Mouse (Mus musculus) midbrain, embryonic 12.5 days (tissue): Measurements from ENCODE around the gene Uaca. TPM values are rescaled to one million over a fixed set of nuclear protein-coding genes. Genes with fewer than 3 reads are reported as not detected.

Source experiments
- ATAC-seq: fragments of 200-750 bp; cut with Nextera tagmentation; 2 replicates; pipeline ENCODE4 v1.8.0; 2017; ENCODE audit warnings: low read depth, moderate TSS enrichment, moderate library complexity; ENCODE audit not compliant: low FRiP score
- H3K27ac ChIP-seq: fragments of 300-500 bp; sonication (generic); replicated peaks from 2 replicates; pipeline ENCODE4 v1.5.1; 2016; ENCODE audit warnings: mild to moderate bottlenecking
- H3K27me3 ChIP-seq: fragments of 300-500 bp; sonication (generic); 2 replicates; pipeline ENCODE4 v1.6.1; 2016; ENCODE audit warnings: mild to moderate bottlenecking
- H3K36me3 ChIP-seq: fragments of 300-500 bp; sonication (generic); 2 replicates; pipeline ENCODE4 v1.6.1; 2016
- H3K4me1 ChIP-seq: fragments of 300-500 bp; sonication (generic); 2 replicates; pipeline ENCODE4 v1.6.1; 2016
- H3K4me2 ChIP-seq: fragments of 300-500 bp; sonication (generic); replicated peaks from 2 replicates; pipeline ENCODE4 v1.6.1; 2016; ENCODE audit warnings: mild to moderate bottlenecking, moderate library complexity
- H3K4me3 ChIP-seq: fragments of 300-500 bp; sonication (generic); 2 replicates; pipeline ENCODE4 v1.5.1; 2016; ENCODE audit warnings: mild to moderate bottlenecking
- H3K9ac ChIP-seq: fragments of 300-500 bp; sonication (generic); replicated peaks from 2 replicates; pipeline ENCODE4 v1.6.1; 2016; ENCODE audit warnings: mild to moderate bottlenecking, moderate library complexity
- H3K9me3 ChIP-seq: fragments of 300-500 bp; sonication (generic); 2 replicates; pipeline ENCODE4 v1.6.1; 2016; ENCODE audit warnings: mild to moderate bottlenecking
- WGBS: fragments of 180-500 bp; shearing (Covaris S2); methylation state at CpG from one replicate; pipeline ENCODE4 v1.1.7; 2016; 5-methylcytosine and 5-hydroxymethylcytosine counted together
- polyA plus RNA-seq: library from polyadenylated mRNA; unstranded; fragments of >200 nt; fragmentation: Nextera tagmentation; extraction: Ambion mirVana; gene quantifications from 2 replicates; pipeline ENCODE4 v1.2.1, GENCODE M21; 2016

The Uaca gene
- polyA plus RNA-seq, 1 experiment from 2014 or later: 42.1 TPM

DNA sequence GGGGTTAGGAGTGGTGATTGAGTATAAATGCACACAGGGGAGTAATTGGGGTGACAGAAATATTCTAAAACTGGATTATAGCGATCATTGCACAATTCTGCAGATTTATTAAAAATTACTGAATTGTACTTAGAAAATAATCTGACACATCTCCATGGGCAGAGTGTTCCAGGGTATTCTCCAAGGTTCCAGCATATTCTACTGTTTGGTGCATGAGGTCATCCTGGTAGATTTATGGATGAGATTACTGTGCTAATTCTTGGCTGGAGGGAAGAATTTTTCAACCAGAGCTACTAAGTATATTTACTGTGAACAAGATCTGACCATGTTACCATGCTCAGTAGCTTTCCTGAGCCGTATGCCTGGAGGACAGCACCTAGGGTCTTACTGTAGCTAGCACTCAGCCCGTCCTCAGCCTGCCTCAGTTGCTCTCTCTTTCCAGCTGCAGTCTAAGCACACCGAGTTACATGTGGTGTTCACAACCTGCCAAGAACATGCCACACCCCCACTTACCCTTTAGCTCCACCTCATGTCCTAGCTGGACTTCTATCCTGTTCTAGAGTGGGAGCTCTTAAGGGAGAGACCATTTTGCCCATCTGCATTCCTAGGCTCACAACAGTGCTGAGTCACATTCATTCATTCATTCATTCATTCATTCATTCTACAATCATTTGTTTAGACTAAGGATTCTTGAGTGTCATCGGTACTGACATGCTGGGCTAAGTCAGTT is 104.1 kb downstream of the Uaca start:
- Histone ChIP-seq H3K27ac (no peak overlapping the region), H3K9me3 (no peaks in the 10 kb centered on the region), H3K4me1 (peaks cover 20% of the 10 kb centered on the region), H3K36me3 (no peaks in the 10 kb centered on the region), H3K9ac (no peak overlapping the region), H3K4me3 (no peak overlapping the region), H3K27me3 (peaks cover 34% of the 10 kb centered on the region), H3K4me2 (no peak overlapping the region)
- 95% methylated on average over 5 of the region's 5 CpGs for WGBS
- ATAC-seq: no peak

DNA sequence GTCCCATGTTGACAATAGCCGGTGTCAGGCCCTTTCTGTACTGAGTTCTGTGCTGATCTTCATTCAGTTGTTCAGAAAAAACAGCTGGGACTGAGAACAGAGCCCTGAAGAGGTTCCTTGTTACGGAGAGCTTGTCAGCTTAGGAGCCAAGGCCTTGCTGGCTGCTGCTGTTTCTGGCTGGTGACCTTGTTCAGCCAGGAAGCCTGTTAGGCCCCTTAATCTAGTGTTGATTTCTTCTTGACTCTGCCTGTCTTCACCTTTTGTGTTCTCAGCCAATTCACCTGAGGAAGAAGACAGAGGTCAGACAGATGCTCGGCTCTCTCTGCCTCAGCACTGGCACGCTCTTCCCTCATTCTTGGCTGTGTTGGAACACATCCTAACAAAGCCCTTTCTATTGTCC is 104.9 kb downstream of the Uaca start:
- Histone ChIP-seq H3K4me3 (no peak overlapping the region), H3K27me3 (peaks cover 26% of the 10 kb centered on the region), H3K9ac (no peak overlapping the region), H3K4me1 (peaks cover 20% of the 10 kb centered on the region), H3K4me2 (no peak overlapping the region), H3K36me3 (no peaks in the 10 kb centered on the region), H3K27ac (no peak overlapping the region), H3K9me3 (no peaks in the 10 kb centered on the region)
- 37% methylated on average over 4 of the region's 4 CpGs for WGBS
- ATAC-seq: no peak

DNA sequence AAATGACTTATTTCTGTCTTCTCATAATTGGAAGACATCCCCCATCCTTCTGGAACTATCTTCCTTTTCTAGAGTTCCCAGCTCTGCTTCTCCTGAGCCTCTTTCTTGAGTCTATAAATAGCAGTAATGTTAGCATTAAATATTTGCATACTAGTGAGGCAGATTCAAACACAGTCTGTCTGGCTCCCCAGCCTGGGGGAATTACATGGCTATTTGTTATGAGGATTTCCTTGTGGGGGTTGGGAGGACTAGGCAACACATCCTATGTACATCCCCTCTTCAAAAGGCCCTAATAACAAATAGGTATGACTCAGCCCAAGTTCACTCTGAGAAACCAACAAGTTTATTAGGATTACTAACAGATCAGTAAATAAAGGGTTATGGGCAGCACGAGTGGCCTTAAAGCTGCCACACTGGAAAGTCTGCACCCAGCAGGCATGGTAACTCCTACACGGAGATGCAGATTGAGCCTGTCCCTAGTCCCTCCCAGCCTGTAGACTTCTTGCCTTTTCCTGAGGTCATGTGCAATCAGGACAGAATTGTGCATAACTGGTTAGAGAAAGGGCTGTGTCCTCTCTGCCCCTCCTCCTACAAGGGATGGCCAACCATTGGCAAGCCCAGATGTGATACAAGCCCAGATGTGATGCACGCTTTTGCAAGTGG is 105.6 kb downstream of the Uaca start:
- H3K4me3 ChIP-seq: no peak overlapping the region
- H3K9me3 ChIP-seq: no peaks in the 10 kb centered on the region
- H3K27ac ChIP-seq: no peak overlapping the region
- no peak overlapping the region for H3K4me2 ChIP-seq
- ATAC-seq: no peak
- H3K9ac ChIP-seq: no peak overlapping the region
- H3K27me3 ChIP-seq: peaks cover 19% of the 10 kb centered on the region; the same call in 1 of the 2 replicates
- peaks cover 20% of the 10 kb centered on the region for H3K4me1 ChIP-seq
- H3K36me3 ChIP-seq: no peaks in the 10 kb centered on the region
- WGBS: 74% methylated on average over 3 of the region's 3 CpGs

DNA sequence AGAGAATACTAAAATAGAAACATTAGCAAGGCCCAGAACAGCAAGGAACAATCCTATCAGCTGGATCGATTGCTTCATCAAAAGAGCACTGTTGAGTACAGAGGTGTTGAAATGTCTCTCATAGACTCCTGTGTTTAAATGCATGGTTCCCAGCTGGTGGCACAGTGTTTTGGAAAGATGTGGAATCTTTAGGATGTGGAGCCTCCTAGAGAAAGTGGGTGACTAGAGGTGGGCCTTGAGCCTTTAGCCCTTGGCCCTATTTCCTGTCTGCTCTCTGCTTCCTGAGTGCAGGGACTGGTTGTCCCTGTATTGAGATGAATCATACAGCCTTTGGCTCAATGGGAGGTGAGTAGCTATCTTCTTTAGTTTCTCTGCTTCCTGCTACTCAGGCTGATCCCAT is 117.9 kb downstream of the Uaca start:
- no peak overlapping the region for H3K4me3 ChIP-seq
- WGBS: 87% methylated on average over 1 of the region's 1 CpGs

DNA sequence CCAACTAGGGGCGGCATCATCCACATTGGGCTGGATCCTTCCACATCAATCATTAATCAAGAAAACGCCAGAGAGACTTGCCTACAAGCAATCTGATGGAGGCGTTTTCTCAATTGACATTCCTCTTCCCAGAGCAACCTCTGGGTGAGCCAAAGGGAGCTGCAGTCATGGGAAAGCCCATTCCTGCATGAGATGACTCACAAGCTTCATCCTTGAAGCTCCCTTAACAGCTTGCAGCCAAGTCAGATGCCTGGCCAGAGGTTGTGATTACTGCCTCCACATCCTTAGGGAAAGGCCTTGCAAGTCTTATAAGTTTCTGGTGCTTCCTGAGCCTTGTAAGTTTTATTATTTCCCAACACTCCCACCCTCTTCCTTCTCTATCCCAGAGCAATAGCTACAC is 119.3 kb downstream of the Uaca start:
- no peaks in the 10 kb centered on the region for H3K36me3 ChIP-seq
- H3K27ac ChIP-seq: no peak overlapping the region
- no peaks in the 10 kb centered on the region for H3K27me3 ChIP-seq
- no peak overlapping the region for H3K9ac ChIP-seq
- H3K4me2 ChIP-seq: no peak overlapping the region
- no peak for ATAC-seq
- no peak overlapping the region for H3K4me3 ChIP-seq
- 86% methylated on average over 3 of the region's 3 CpGs for WGBS
- H3K4me1 ChIP-seq: no peaks in the 10 kb centered on the region
- no peaks in the 10 kb centered on the region for H3K9me3 ChIP-seq

More for the DNA sequence above, 117.9 kb downstream of the Uaca start:
- Histone ChIP-seq H3K27me3 (no peaks in the 10 kb centered on the region), H3K9me3 (no peaks in the 10 kb centered on the region), H3K27ac (no peak overlapping the region), H3K9ac (no peak overlapping the region), H3K4me2 (no peak overlapping the region), H3K4me1 (no peaks in the 10 kb centered on the region), H3K36me3 (no peaks in the 10 kb centered on the region)
- ATAC-seq: no peak

DNA sequence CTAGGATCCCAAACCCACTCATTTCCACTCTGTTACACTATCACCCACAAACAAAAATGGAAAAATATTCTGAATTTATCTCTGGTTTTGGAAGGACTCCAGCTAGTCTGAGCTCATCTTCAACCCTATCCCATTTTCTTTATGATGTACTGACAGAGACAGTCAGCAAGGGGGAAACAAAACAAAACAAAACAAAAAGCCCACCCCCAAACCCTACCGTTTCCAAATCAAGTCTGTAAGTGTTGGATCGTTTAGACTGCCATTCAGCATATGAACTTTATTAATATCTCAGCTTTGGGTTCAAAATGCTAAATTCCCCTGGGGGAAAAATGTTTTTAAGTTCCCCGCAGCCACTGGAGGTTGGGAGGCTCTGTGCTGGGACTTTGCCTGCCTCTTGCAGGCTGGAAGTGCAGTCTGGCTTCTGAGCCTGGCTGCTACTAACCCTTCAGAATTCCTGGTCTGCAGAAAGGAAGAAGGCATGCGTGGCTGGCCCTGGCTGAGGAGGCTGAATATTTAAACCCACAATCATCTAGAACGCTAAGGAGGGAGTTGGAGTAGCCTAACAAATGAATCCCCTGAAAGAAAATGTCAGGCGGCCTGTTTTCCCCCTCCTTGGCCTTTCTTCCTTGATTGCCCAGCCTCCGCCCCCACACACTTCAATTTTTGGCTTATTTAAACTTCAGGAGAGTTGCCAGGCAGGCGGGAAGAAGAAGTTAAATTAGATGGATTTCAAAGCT is 125.8 kb downstream of the Uaca start:
- 57% methylated on average over 8 of the region's 8 CpGs for WGBS
- H3K9ac ChIP-seq: no peak overlapping the region
- H3K4me1 ChIP-seq: peaks cover 3% of the 10 kb centered on the region; the same call in 1 of the 2 replicates
- no peak for ATAC-seq
- no peak overlapping the region for H3K4me2 ChIP-seq
- no peak overlapping the region for H3K27ac ChIP-seq
- no peaks in the 10 kb centered on the region for H3K27me3 ChIP-seq
- H3K9me3 ChIP-seq: no peaks in the 10 kb centered on the region
- H3K4me3 ChIP-seq: no peak overlapping the region
- no peaks in the 10 kb centered on the region for H3K36me3 ChIP-seq

DNA sequence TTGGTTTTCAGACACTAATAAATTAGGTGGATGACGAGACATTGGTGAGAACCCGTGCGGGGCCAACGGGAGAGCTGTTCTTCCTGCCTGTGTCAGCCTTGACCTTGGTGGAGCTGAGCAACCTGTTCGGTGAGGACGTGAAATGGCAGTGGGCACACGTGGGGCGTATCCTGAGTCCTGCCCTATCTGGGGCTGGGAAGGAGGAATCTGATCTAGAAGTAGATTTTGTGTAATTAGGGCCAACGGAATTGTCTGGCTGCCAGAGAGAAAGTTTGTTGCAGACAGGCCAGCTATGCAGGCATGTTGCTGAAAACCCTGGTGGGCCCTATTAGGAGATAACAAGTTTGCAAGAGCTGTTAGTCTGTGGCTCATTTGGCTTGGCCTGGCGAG is 126.3 kb downstream of the Uaca start:
- no peak for ATAC-seq
- Histone ChIP-seq H3K4me2 (no peak overlapping the region), H3K27ac (no peak overlapping the region), H3K36me3 (no peaks in the 10 kb centered on the region), H3K4me1 (peaks cover 3% of the 10 kb centered on the region; the same call in 1 of the 2 replicates), H3K9me3 (no peaks in the 10 kb centered on the region), H3K27me3 (no peaks in the 10 kb centered on the region), H3K9ac (no peak overlapping the region), H3K4me3 (no peak overlapping the region)
- WGBS: 81% methylated on average over 10 of the region's 10 CpGs

DNA sequence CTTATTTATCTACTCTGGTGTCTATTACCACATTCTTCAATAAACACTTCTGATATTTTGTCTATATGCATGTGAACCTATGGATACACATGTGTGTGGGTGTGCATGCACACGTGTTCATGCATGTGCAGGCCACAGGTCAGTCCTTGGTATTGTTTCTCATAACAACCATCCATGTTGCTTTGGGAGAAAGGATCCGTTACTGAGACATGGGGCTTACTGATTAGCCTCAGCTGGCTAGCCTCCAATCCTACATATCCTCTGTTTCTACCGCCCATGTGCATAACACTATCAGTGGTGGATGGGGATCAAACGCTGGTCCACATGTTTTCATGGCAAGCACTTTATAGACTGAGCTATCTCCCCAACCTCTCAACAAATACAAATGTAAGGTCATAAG is 126.9 kb downstream of the Uaca start:
- Histone ChIP-seq H3K27me3 (no peaks in the 10 kb centered on the region), H3K9ac (no peak overlapping the region), H3K4me3 (no peak overlapping the region), H3K9me3 (no peaks in the 10 kb centered on the region), H3K4me1 (peaks cover 3% of the 10 kb centered on the region; the same call in 1 of the 2 replicates), H3K4me2 (no peak overlapping the region), H3K27ac (no peak overlapping the region), H3K36me3 (no peaks in the 10 kb centered on the region)
- WGBS: 89% methylated on average over 4 of the region's 4 CpGs
- no peak for ATAC-seq

DNA sequence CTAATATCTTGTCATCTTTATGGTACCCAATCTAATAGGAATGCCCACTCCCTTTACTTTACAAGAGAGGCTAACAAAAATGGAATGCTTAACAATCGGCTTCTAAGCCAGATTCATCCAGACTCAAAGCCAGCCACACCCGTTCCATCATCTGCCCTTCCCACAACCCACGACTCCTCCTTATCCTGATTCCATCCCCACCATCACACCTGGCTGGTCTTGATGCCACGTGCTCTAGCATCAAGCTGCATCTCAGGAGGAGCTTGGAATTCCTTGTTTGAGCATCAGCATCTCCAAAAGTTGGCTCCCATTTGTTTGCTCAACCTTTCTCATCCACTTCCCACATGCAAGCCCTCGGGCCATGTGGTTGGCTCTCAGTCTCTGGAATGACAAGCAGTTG is 127.5 kb downstream of the Uaca start:
- Histone ChIP-seq H3K4me3 (no peak overlapping the region), H3K27ac (no peak overlapping the region), H3K9ac (no peak overlapping the region), H3K4me2 (no peak overlapping the region), H3K27me3 (no peaks in the 10 kb centered on the region), H3K36me3 (no peaks in the 10 kb centered on the region), H3K9me3 (no peaks in the 10 kb centered on the region), H3K4me1 (peaks cover 3% of the 10 kb centered on the region; the same call in 1 of the 2 replicates)
- 89% methylated on average over 5 of the region's 5 CpGs for WGBS
- no peak for ATAC-seq

DNA sequence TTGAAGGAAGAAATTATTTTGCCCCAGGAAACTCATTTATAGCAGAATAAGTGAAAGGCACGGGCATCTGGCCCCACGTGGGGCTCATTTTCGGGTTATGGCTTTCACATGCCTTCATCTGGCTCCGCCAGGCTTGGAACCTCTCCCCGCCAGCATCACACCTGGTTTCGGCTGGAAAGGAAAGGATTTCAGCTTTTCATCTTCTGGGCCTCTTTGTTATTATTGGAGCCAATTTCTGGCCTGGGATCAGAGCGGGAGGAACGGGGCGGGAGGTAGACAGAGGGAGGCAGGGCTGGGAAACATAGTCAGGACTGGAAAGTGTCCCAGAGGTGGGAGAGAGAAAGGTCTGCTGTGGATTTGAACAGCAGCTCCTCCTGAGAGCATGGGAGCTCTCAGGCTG is 132.0 kb downstream of the Uaca start:
- Histone ChIP-seq H3K4me2 (no peak overlapping the region), H3K36me3 (no peaks in the 10 kb centered on the region), H3K4me3 (no peak overlapping the region), H3K4me1 (no peaks in the 10 kb centered on the region), H3K9me3 (no peaks in the 10 kb centered on the region), H3K9ac (no peak overlapping the region), H3K27ac (no peak overlapping the region), H3K27me3 (no peaks in the 10 kb centered on the region; the same call in 1 of the 2 replicates)
- no peak for ATAC-seq
- 79% methylated on average over 9 of the region's 9 CpGs for WGBS

DNA sequence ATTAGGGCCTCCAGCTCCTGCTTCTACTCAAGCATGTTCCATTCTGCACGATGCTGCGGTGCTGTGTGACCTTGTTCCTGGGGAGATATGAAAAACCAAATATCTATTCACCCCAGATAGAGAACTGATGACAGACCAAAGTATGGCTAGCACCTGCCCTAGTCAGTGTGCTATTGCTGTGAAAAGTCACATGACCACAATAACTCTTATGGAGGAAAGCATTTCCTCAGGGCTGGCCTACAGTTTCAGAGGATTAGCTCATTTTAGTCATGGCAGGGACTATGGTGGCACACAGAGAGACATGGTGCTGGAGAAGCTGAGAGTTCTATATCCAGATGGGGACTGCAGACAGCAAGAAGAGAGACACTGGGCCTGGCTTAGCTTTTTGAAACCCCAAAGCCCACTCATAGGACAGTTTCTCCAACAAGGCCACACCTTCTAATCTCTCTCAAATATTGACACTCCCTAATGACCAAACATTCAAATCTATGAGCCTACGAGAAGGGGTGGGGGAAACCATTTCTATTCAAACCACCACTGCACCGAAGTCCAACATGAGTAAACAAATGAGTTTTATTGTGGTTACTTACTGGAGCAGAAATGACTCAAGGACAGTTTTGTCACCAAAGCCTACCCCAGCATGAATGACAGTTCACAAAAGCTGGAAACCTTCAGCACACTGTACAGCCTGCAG is 135.1 kb downstream of the Uaca start:
- no peaks in the 10 kb centered on the region for H3K9me3 ChIP-seq
- no peaks in the 10 kb centered on the region for H3K4me1 ChIP-seq
- H3K27ac ChIP-seq: no peak overlapping the region
- no peak overlapping the region for H3K4me3 ChIP-seq
- H3K27me3 ChIP-seq: no peaks in the 10 kb centered on the region; the same call in 1 of the 2 replicates
- 76% methylated on average over 4 of the region's 4 CpGs for WGBS
- H3K36me3 ChIP-seq: no peaks in the 10 kb centered on the region
- H3K9ac ChIP-seq: no peak overlapping the region
- no peak overlapping the region for H3K4me2 ChIP-seq
- ATAC-seq: no peak
